Mouse (Mus musculus) embryo, embryonic 9.5 days (tissue): Measurements from ENCODE around the gene Sftpa1.

Experiments
- DNase-seq: peaks from one replicate; pipeline ENCODE4 v3.0.0-alpha.2; 2017; ENCODE audit errors: extremely low spot score

Sftpa1 gene

GRCm38 (mm10) chr14:41160743-41161142, 29.2 kb downstream of the Sftpa1 start:
- peak; percentile 17 for DNase-seq

DNA sequence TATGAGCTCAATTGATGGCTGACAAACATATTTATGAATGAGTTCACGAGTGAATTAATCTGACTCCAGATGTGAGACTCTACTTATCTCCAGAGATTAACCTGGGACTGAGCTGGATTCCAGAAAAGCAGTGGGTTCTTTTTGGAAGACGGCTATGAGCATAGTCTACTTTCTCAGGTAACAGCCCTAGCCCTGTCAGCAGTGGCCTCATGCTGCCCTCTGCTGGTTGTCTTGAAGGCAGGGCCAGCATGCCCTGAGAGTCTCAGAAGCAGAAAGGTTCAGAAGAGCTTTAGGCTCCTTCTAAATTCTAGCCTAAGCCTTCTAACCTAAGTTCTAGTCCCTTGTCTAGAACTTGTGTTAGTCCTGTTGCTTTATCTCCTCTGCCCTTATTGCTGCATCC, 31.1 kb downstream of the Sftpa1 start:
- DNase-seq = peak; percentile 27

DNA sequence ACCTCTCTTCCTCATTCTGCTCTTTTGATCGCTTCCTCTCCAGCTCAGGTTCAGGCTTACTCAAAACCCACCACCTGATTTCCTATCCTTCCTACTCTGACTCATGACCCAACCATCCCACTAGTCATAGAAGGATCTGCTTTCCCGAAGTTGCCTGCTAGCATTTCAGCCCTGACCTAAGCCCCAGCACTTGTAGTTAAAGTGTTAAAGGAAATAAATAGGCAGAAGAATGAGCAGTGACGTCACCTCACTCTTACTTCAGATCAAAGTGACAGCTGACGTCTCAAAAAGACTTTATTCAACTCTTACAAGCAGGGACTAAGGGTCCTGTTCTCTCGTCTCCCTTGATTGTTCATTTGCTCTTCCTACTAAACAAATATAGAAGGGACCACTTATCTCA, 35.7 kb downstream of the Sftpa1 start:
- DNase-seq = no peak

- DNase-seq = no peak
Observed at GRCm38 (mm10) chr14:41168567-41168966, 37.0 kb downstream of the Sftpa1 start.

GRCm38 (mm10) chr14:41170514-41170913, 38.9 kb downstream of the Sftpa1 start:
- DNase-seq = no peak

GRCm38 (mm10) chr14:41174802-41175201, 43.2 kb downstream of the Sftpa1 start:
- no peak for DNase-seq

DNA sequence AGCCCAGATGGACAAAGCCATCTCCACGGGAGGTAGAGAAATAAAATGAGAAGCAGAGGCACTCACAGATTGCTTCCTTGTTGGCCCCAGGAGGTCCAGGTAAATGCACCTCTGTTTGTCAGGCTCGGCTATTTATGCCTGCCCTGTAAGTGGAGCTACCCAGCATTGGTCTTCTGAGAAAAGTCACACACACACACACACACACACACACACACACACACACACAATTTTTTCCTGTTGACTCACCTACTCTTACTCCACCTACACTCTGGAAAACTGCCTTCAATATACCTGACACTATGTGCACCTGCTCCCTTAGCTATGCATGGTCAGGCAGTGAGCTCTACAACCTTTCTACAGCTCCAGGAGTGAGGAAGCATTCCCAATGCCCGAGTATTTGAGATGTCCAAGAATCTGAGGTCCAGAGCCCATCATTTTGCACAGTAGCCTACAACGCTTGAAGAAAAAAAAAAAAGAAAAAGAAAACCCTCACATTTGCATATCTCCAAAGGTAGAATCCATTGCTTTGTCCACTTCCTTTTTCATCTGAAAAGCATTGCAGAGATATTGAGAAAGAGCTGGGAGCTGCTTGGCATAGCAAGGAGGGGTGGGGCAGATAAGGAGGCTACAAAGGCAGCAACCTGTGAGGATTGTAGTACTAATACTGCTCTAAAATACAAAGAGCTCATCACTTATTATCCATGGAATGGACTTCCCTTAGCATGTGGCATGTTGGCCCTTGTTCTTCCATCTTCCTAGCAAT, 53.7 kb downstream of the Sftpa1 start, which contains the start of gene Sftpd:
Gene Sftpd (minus strand): TSS at position 91 of the 763 bp plus-strand sequence.
- DNase-seq = no peak
